ENCODE assay signal across 9 mouse cellular contexts in genomic region chr12:51729058-51729457, GRCm38 (mm10). TPM values are rescaled to one million over a fixed set of nuclear protein-coding genes. Genes with fewer than 3 reads are reported as not detected.
DNase-seq lines count a peak whose midpoint lies in the region; ATAC-seq and TF ChIP-seq lines count a peak whose summit lies in the region.
"Had no signal": no experiment of that assay in that cellular context is flagged by ENCODE, and none has a peak within 500 bp of the region (broad histone marks: within the 10 kb centered on the region; RNA-seq: fewer than 3 reads in every experiment).

No protein-coding gene starts in this region.

- no peak for TF ChIP-seq CTCF in layer of hippocampus, adult 2 months (conservative IDR thresholded peaks at IDR 0.05)

- H3K27ac ChIP-seq in layer of hippocampus, adult 2 months: peak overlapping the region; percentile 63
- H3K27ac ChIP-seq in liver, embryonic 13.5 days: peak overlapping the region; percentile 25; the same call in 1 of the 2 replicates

- H3K4me2 ChIP-seq in liver, embryonic 13.5 days: no peak overlapping the region

- no peak for ATAC-seq in liver, embryonic 13.5 days (ENCODE audit: low read depth)

- H3K9ac ChIP-seq in liver, embryonic 13.5 days: no peak overlapping the region

- peak overlapping the region; percentile 10; the same call in 1 of the 2 replicates for H3K4me3 ChIP-seq in layer of hippocampus, adult 2 months
- H3K4me3 ChIP-seq in liver, embryonic 13.5 days (replicated peaks): no peak overlapping the region

- H3K9me3 ChIP-seq in liver, embryonic 13.5 days (replicated peaks): no peaks in the 10 kb centered on the region
- H3K9me3 ChIP-seq: G1E had no signal

- DNase-seq in layer of hippocampus, adult 2 months (ENCODE audit: low spot score in 2 of 2): no peak
- no peak for DNase-seq in layer of hippocampus, adult 18-20 months (ENCODE audit: low spot score in 2 of 2)
- DNase-seq in brain, adult 2 months (ENCODE audit: low read depth, low spot score): peak; percentile 77
- peak; percentile 78 to 85 for DNase-seq in heart, postnatal 10 days
- no peak for DNase-seq in liver, embryonic 13.5 days
- no peak for DNase-seq in embryo, embryonic 11 days
- DNase-seq in spleen, adult 12 weeks (ENCODE audit: low spot score): no peak
- no peak for DNase-seq in thymus, postnatal 36 days

- WGBS in liver, embryonic 13.5 days (ENCODE audit: insufficient replicate concordance): 47% methylated on average over 11 of the region's 11 CpGs

- peaks cover 3% of the 10 kb centered on the region; the same call in 1 of the 2 replicates for H3K36me3 ChIP-seq in liver, embryonic 13.5 days

- intact Hi-C loops in heart, postnatal 10 days (cut with DNase I): loop anchor here (2.0 kb wide), 1 partner anchor 18 kb away; no protein-coding TSS in a partner anchor

- no peaks in the 10 kb centered on the region for H3K27me3 ChIP-seq in liver, embryonic 13.5 days

- H3K4me1 ChIP-seq in liver, embryonic 13.5 days (replicated peaks): no peaks in the 10 kb centered on the region

RNA-seq across cellular contexts. Expression of gene Strn3, which starts 37.4 kb away (rescaled TPM):
- 10 to 100 TPM; 90.6 to 92.0 TPM for total RNA-seq in layer of hippocampus, adult 2 months (2021)
- total RNA-seq in layer of hippocampus, adult 18-20 months (2021): 10 to 100 TPM; 90.5 to 92.8 TPM
- total RNA-seq in heart, postnatal 10 days (2021): 10 to 100 TPM; 88.2 to 97.4 TPM
- polyA plus RNA-seq in liver, embryonic 13.5 days (2015; fragmentation: Nextera tagmentation; extraction: Ambion mirVana): 13.4 and 14.5 TPM in 2 replicates

RNA-seq across cellular contexts. Expression of gene Ap4s1, which starts 38.2 kb away (rescaled TPM):
- 10 to 100 TPM; 43.7 to 44.7 TPM for total RNA-seq in layer of hippocampus, adult 2 months (2021)
- 10 to 100 TPM; 49.8 to 50.3 TPM for total RNA-seq in layer of hippocampus, adult 18-20 months (2021)
- 10 to 100 TPM; 36.9 to 37.8 TPM for total RNA-seq in heart, postnatal 10 days (2021)
- polyA plus RNA-seq in liver, embryonic 13.5 days (2015; fragmentation: Nextera tagmentation; extraction: Ambion mirVana): 17.1 and 17.5 TPM in 2 replicates

Comparison
In these comparisons a context has a peak if more than half of its experiments do, and no peak if none do; other contexts are left out.
1. DNase-seq: peak in brain, adult 2 months (single experiment) and heart, postnatal 10 days (2 of 2); none in layer of hippocampus, adult 2 months (0 of 2), layer of hippocampus, adult 18-20 months (0 of 2), liver, embryonic 13.5 days (single experiment), embryo, embryonic 11 days (single experiment), spleen, adult 12 weeks (single experiment) and thymus, postnatal 36 days (0 of 2).